Mouse (Mus musculus): ENCODE data around the gene Camsap2.

DNA sequence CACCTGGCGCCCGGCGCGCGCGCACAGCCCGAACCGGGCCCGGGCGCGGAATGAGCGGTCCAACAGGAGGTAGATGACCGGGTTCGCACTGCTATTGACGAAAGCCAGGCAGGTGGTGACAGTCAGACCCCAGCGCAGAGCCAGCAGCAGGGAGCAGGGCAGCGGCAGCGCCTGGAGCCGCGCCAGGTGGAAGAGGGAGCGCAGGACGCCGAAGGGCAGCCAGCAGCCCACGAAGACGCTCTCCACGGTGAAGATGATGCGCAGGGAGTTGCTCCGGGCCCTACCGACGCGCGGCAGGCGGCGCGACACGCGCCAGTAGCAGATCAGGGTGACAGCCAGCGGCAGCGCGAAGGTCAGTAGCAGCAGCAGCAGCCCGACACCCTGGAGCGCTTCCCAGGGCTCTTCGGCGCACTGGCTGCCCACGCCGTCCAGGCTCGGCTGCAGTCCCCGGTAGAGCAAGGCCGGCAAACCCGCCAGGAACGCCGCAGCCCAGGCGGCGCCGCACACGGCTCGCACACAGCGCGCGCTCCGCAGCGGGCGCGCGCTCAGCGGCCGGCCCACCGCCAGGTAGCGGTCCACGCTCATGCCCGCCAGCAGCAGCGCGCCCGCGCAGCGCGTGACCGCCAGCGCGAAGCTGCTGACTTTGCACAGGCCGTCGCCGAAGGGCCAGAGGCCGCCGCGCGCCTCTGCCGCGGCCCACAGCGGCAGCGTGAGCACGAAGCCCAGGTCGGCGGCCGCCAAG, 85.8 kb downstream of the Camsap2 start:
- TF ChIP-seq POLR2A (IDR thresholded peaks at IDR 0.05; ENCODE audit: extremely low read depth, insufficient read depth, low read length) (peak; percentile 55; the same call in 1 of the 2 replicates), CTCF (IDR thresholded peaks at IDR 0.05; ENCODE audit: extremely low read depth, insufficient read depth, low read length) (no peak)
